Mouse (Mus musculus) bone marrow, adult 2 months (tissue): ENCODE data around the gene Tmem38b.

ENCODE experiments used
- CTCF ChIP-seq: fragments of 200-500 bp; IDR thresholded peaks from 2 replicates; pipeline ENCODE4 v1.5.1; 2011; ENCODE audit warnings: low read length, control low read depth; ENCODE audit not compliant: control insufficient read depth, insufficient read depth
- POLR2A ChIP-seq: fragments of 200-500 bp; IDR thresholded peaks from 2 replicates; pipeline ENCODE4 v1.6.1; 2011; ENCODE audit warnings: low read depth, mild to moderate bottlenecking, control low read depth, low read length, borderline replicate concordance; ENCODE audit not compliant: control insufficient read depth

- no peak for TF ChIP-seq POLR2A
- no peak for TF ChIP-seq CTCF
Measured at GRCm38 (mm10) chr4:53830016-53830415, 4.2 kb downstream of the Tmem38b start.
